Mouse (Mus musculus) liver, embryonic 14.5 days (tissue): ENCODE results near the gene Rem2. TPM values are rescaled to one million over a fixed set of nuclear protein-coding genes. Genes with fewer than 3 reads are reported as not detected.

ENCODE experiments used
- ATAC-seq: fragments of 200-750 bp; cut with Nextera tagmentation; 2 replicates; pipeline ENCODE4 v1.8.0; 2017; ENCODE audit warnings: moderate number of reproducible peaks, mild to moderate bottlenecking, moderate library complexity; ENCODE audit not compliant: insufficient read depth
- DNase-seq, 3 experiments: peaks; one replicate each; pipeline ENCODE4 v3.0.0-alpha.2; 2012 to 2013; ENCODE audit warnings: low read depth in 3 of 3, low spot score in 3 of 3
- H3K27ac ChIP-seq: fragments of 300-500 bp; sonication (generic); 2 replicates; pipeline ENCODE4 v1.5.1; 2014; ENCODE audit warnings: moderate library complexity, mild to moderate bottlenecking, control low read depth, inconsistent platforms
- H3K27me3 ChIP-seq: fragments of 300-500 bp; sonication (generic); 2 replicates; pipeline ENCODE4 v1.6.1; 2014; ENCODE audit warnings: mild to moderate bottlenecking, low read length, moderate library complexity; ENCODE audit not compliant: control insufficient read depth, insufficient read depth
- H3K36me3 ChIP-seq: fragments of 300-500 bp; sonication (generic); replicated peaks from 2 replicates; pipeline ENCODE4 v1.6.1; 2014; ENCODE audit warnings: low read depth; ENCODE audit not compliant: control insufficient read depth, insufficient read depth
- H3K4me1 ChIP-seq, 2 experiments: fragments of 200-500 bp in 1 of 2; fragments of 300-500 bp in 1 of 2; sonication (generic) in 1 of 2; replicated peaks; 2 replicates each; pipeline ENCODE4 v1.6.1; 2012 to 2014; ENCODE audit warnings: antibody characterized with exemption in 1 of 2, inconsistent platforms in 1 of 2, low read length in 1 of 2; ENCODE audit not compliant: control insufficient read depth in 2 of 2, insufficient read depth in 2 of 2
- H3K4me2 ChIP-seq: fragments of 300-500 bp; sonication (generic); 2 replicates; pipeline ENCODE4 v1.6.1; 2014; ENCODE audit warnings: low read depth, mild to moderate bottlenecking, control low read depth, moderate library complexity
- H3K4me3 ChIP-seq, 2 experiments: fragments of 200-500 bp in 1 of 2; fragments of 300-500 bp in 1 of 2; sonication (generic) in 1 of 2; 2 replicates each; pipeline ENCODE4 v1.5.1; 2012 to 2014; ENCODE audit warnings: low read depth in 2 of 2, low read length in 2 of 2, mild to moderate bottlenecking in 2 of 2, control low read depth in 1 of 2, inconsistent platforms in 1 of 2, moderate library complexity in 1 of 2; ENCODE audit not compliant: insufficient read depth in 1 of 2
- H3K9ac ChIP-seq: fragments of 300-500 bp; sonication (generic); replicated peaks from 2 replicates; pipeline ENCODE4 v1.6.1; 2014; ENCODE audit warnings: mild to moderate bottlenecking, control low read depth, moderate library complexity
- H3K9me3 ChIP-seq: fragments of 300-500 bp; sonication (generic); 2 replicates; pipeline ENCODE4 v1.6.1; 2016; ENCODE audit warnings: low read length, mixed read lengths; ENCODE audit not compliant: control insufficient read depth
- CTCF ChIP-seq: IDR thresholded peaks from 2 replicates; pipeline ENCODE4 v1.5.1; 2016; ENCODE audit warnings: antibody characterized with exemption, low read depth, control low read depth
- EP300 ChIP-seq: IDR thresholded peaks from 2 replicates; pipeline ENCODE4 v1.6.1; 2016; ENCODE audit warnings: antibody characterized with exemption, low read depth
- WGBS: fragments of 180-500 bp; shearing (Covaris S2); extraction: QIAGEN DNeasy Blood & Tissue Kit; methylation state at CpG from one replicate; pipeline ENCODE4 v1.1.7; 2014; ENCODE audit not compliant: insufficient replicate concordance; 5-methylcytosine and 5-hydroxymethylcytosine counted together
- polyA plus RNA-seq, 2 experiments: library from polyadenylated mRNA; depleted of rRNA in 1 of 2; stranded (reverse) in 1 of 2; unstranded in 1 of 2; fragments of >200 nt; fragmentation: Nextera tagmentation in 1 of 2; extraction: Ambion mirVana in 1 of 2; gene quantifications; 2 replicates each; pipeline versions ENCODE4 v1.2.1 to v1.2.3; 2012 to 2014

The Rem2 gene
- polyA plus RNA-seq, 2 experiments: 0.05 to 0.09 TPM

DNA sequence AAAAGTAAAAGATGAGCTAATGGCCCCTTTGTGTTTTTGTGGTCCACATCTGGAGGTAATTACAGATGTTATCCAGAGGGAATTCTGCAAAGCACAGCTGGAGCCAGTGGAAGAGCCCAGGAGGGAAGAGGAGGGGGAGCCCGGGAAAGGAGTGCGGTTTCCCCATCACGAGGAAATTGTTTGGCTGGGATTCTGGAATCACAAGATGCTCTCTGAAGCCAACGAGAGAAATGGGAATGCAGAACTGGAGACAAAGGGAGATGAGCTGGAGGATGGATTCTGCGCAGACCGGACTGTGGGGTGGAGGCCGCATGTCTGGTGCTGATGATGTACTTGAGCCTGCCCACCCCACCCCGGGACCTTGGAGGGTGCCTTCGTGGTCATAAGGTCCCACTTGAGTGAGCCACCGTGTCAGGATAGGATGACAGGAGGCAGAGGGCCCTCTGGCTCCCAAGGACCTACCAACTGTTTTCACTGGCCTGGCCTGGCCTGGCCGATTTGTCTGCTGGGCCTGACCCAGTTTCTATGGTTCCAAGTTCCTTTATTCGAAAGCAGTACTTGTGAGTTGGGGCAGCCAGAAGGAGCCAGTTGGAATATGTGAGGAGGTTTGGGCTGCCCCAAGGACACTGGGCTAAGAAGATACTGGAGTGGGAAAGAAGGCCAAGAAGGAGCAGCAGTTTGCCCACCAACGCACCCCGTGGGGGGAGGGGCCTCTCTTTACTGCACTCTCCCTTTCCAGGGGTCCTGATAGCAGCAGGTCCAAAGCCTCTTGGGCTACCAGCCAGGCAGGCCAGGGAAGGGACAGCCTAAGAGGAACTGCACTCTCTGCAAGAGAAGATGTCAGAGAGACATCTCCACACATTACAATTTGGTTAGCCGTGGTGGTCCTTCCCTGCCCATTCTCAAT lies 31.9 kb upstream of the Rem2 start:
- H3K9me3 ChIP-seq: no peaks in the 10 kb centered on the region
- no peak overlapping the region for H3K4me2 ChIP-seq
- WGBS: 66% methylated on average over 15 of the region's 15 CpGs
- no peak overlapping the region for H3K27ac ChIP-seq
- TF ChIP-seq EP300 (no peak), CTCF (no peak)
- H3K9ac ChIP-seq: no peak overlapping the region
- no peak for DNase-seq
- H3K27me3 ChIP-seq: no peaks in the 10 kb centered on the region
- H3K4me1 ChIP-seq: peaks cover 3 to 12% of the 10 kb centered on the region in 2 experiments; a peak in 2 of 4 replicates
- no peak for ATAC-seq
- no peaks in the 10 kb centered on the region for H3K36me3 ChIP-seq
- no peak overlapping the region for H3K4me3 ChIP-seq

DNA sequence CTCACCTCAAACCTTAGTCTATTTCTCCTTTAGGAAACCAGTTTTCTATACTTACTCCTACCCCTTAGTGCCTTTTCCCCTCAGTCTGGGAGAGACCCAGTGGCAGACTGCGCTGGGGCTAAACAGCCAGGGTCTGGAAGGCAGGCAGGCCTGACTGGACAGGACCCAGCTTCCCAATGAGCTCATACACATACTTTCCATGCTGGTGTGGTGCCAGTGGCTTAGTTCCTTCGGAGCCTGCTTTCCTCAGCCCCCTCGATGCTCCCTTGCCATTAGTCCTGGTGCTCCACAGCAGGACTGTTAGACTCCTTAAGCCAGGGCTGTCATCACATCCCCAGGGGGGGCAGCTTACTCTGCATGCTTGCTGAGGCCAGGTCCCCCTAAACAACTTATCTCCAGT lies 30.4 kb upstream of the Rem2 start:
- no peaks in the 10 kb centered on the region for H3K9me3 ChIP-seq
- no peak overlapping the region for H3K27ac ChIP-seq
- no peak overlapping the region for H3K4me2 ChIP-seq
- no peak overlapping the region for H3K4me3 ChIP-seq
- H3K4me1 ChIP-seq: peaks cover 3 to 12% of the 10 kb centered on the region in 2 experiments; a peak in 2 of 4 replicates
- no peak for DNase-seq
- TF ChIP-seq CTCF: no peak
- no peak for TF ChIP-seq EP300
- H3K27me3 ChIP-seq: no peaks in the 10 kb centered on the region
- H3K9ac ChIP-seq: no peak overlapping the region
- 0 out of 2 replicates have a peak, but pooled peaks have one; percentile 16 for ATAC-seq
- 48% methylated on average over 3 of the region's 3 CpGs for WGBS
- H3K36me3 ChIP-seq: no peaks in the 10 kb centered on the region

DNA sequence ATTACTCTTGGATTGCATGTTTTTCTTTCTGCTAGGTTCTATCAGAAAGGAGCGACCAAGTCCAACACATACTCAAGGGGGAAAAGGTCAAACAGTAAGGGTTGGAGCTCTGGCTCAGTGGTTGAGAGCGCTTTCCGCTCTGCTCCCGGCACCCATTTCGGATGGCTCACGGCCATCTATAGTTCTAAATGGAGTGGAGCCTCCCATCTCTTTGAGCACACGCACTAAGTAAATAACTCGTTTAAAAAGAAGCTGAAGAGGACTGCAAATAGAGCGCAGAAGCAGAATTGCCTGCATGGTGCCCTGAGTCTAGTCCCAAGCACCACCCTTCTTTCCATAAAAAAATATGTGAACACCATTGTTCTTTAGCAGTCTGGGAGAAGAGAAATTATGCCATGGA lies 22.3 kb upstream of the Rem2 start:
- Histone ChIP-seq H3K27ac (no peak overlapping the region), H3K4me1 (peaks cover 0 to 7% of the 10 kb centered on the region in 2 experiments; a peak in 2 of 4 replicates), H3K4me3 (no peak overlapping the region), H3K27me3 (no peaks in the 10 kb centered on the region), H3K9ac (no peak overlapping the region), H3K4me2 (no peak overlapping the region), H3K36me3 (no peaks in the 10 kb centered on the region), H3K9me3 (no peaks in the 10 kb centered on the region)
- DNase-seq (no peak), ATAC-seq (no peak)
- 70% methylated on average over 9 of the region's 9 CpGs for WGBS
- TF ChIP-seq EP300 (no peak), CTCF (no peak)

- no peak overlapping the region for H3K4me3 ChIP-seq
- WGBS: 50% methylated on average over 11 of the region's 11 CpGs
- no peaks in the 10 kb centered on the region for H3K36me3 ChIP-seq
- ATAC-seq: no peak
- H3K9me3 ChIP-seq: no peaks in the 10 kb centered on the region
- no peak overlapping the region for H3K4me2 ChIP-seq
- no peaks in the 10 kb centered on the region for H3K27me3 ChIP-seq
- TF ChIP-seq CTCF (no peak), EP300 (no peak)
- H3K4me1 ChIP-seq: peaks cover 0 to 7% of the 10 kb centered on the region in 2 experiments; a peak in 2 of 4 replicates
- H3K9ac ChIP-seq: no peak overlapping the region
- H3K27ac ChIP-seq: no peak overlapping the region
- DNase-seq: no peak
Observed at GRCm38 (mm10) chr14:54454669-54455528, 21.0 kb upstream of the Rem2 start.

- Histone ChIP-seq H3K9me3 (no peaks in the 10 kb centered on the region), H3K4me2 (no peak overlapping the region), H3K36me3 (no peaks in the 10 kb centered on the region), H3K27ac (no peak overlapping the region), H3K27me3 (no peaks in the 10 kb centered on the region), H3K9ac (no peak overlapping the region), H3K4me3 (no peak overlapping the region), H3K4me1 (peaks cover 4 to 7% of the 10 kb centered on the region in 2 experiments)
- TF ChIP-seq CTCF (no peak), EP300 (no peak)
- DNase-seq (no peak), ATAC-seq (no peak)
- 61% methylated on average over 14 of the region's 14 CpGs for WGBS
Observed at GRCm38 (mm10) chr14:54457907-54458569, 17.9 kb upstream of the Rem2 start.
